Mouse (Mus musculus) liver, postnatal 0 days (tissue): ENCODE measurements around the gene Cdhr1.

Source experiments
- CTCF ChIP-seq: sonication (generic); IDR thresholded peaks from 2 replicates; pipeline ENCODE4 v1.5.1; 2016; ENCODE audit warnings: antibody characterized with exemption, low read depth
- EP300 ChIP-seq: IDR thresholded peaks from 2 replicates; pipeline ENCODE4 v1.6.1; 2016; ENCODE audit warnings: antibody characterized with exemption, low read depth, mild to moderate bottlenecking

GRCm38 (mm10) chr14:37068516-37068915 lies 29.6 kb downstream of the Cdhr1 start:
- TF ChIP-seq CTCF, result no peak
- no peak for TF ChIP-seq EP300
